In genomic region chr17:33972691-33973090, GRCm38 (mm10) we compare ENCODE assay signal across 10 mouse cellular contexts. TPM values are rescaled to one million over a fixed set of nuclear protein-coding genes. Genes with fewer than 3 reads are reported as not detected.
DNase-seq lines count a peak whose midpoint lies in the region; ATAC-seq lines count a peak whose summit lies in the region.
"Had no signal": no experiment of that assay in that cellular context is flagged by ENCODE, and none has a peak within 500 bp of the region (broad histone marks: within the 10 kb centered on the region; RNA-seq: fewer than 3 reads in every experiment).

No protein-coding gene starts in this region.

- no peak overlapping the region for H3K27ac ChIP-seq in heart, embryonic 13.5 days (replicated peaks)
- no peak overlapping the region for H3K27ac ChIP-seq in lung, embryonic 15.5 days
- H3K27ac ChIP-seq in forebrain, embryonic 14.5 days (ENCODE audit: low read depth, low read length) = no peak overlapping the region
- H3K27ac ChIP-seq: liver, embryonic 15.5 days had no signal

- peaks cover 46% of the 10 kb centered on the region for H3K27me3 ChIP-seq in heart, embryonic 13.5 days (replicated peaks)
- H3K27me3 ChIP-seq in lung, embryonic 15.5 days = peaks cover 19% of the 10 kb centered on the region
- peaks cover 3% of the 10 kb centered on the region for H3K27me3 ChIP-seq in forebrain, embryonic 14.5 days (replicated peaks; ENCODE audit: control insufficient read depth, insufficient read depth, low read length)

- H3K9me3 ChIP-seq in heart, embryonic 13.5 days = no peaks in the 10 kb centered on the region
- no peaks in the 10 kb centered on the region for H3K9me3 ChIP-seq in lung, embryonic 15.5 days
- no peaks in the 10 kb centered on the region for H3K9me3 ChIP-seq in forebrain, embryonic 14.5 days (replicated peaks; ENCODE audit: control insufficient read depth, low read length)
- H3K9me3 ChIP-seq: liver, embryonic 15.5 days had no signal

- no peak for ATAC-seq in heart, embryonic 13.5 days (ENCODE audit: extremely low read depth, insufficient number of reproducible peaks, low FRiP score, low TSS enrichment)
- ATAC-seq in lung, embryonic 15.5 days (ENCODE audit: borderline replicate concordance, extremely low read depth, low FRiP score, low TSS enrichment) = peak; percentile 65; the same call in 1 of the 2 replicates
- 0 out of 2 replicates have a peak, but pooled peaks have one; percentile 53 for ATAC-seq in megakaryocyte-erythroid progenitor cell, adult 5-6 weeks (replicated peaks; ENCODE audit: low FRiP score, low TSS enrichment, poor library complexity, severe bottlenecking)
- no peak for ATAC-seq in forebrain, embryonic 14.5 days

- intact Hi-C loops in heart, postnatal 36 days (cut with DNase I) = loop anchor here (1.0 kb wide), 1 partner anchor 1299 kb away; no protein-coding TSS in a partner anchor

- no peak for DNase-seq in heart, postnatal 36 days
- no peak for DNase-seq in lung, postnatal 14 days
- peak; percentile 71 for DNase-seq in adipocyte (ENCODE audit: low spot score)
- no peak for DNase-seq in forebrain, embryonic 14.5 days (ENCODE audit: low spot score)
- no peak for DNase-seq in urinary bladder, postnatal 36 days (ENCODE audit: low spot score in 2 of 2)
- DNase-seq: thymus, adult 18-20 months had no signal

- H3K4me1 ChIP-seq in heart, embryonic 13.5 days = peaks cover under 1% of the 10 kb centered on the region; the same call in 1 of the 2 replicates
- peaks cover under 1% of the 10 kb centered on the region for H3K4me1 ChIP-seq in lung, embryonic 15.5 days
- no peaks in the 10 kb centered on the region for H3K4me1 ChIP-seq in forebrain, embryonic 14.5 days (ENCODE audit: control insufficient read depth, insufficient read depth, low read length)

- H3K4me3 ChIP-seq in heart, embryonic 13.5 days = no peak overlapping the region
- no peak overlapping the region for H3K4me3 ChIP-seq in lung, embryonic 15.5 days
- no peak overlapping the region for H3K4me3 ChIP-seq in forebrain, embryonic 14.5 days (ENCODE audit: low read depth, low read length)
- H3K4me3 ChIP-seq: liver, embryonic 15.5 days had no signal

- WGBS in heart, embryonic 13.5 days = 9% methylated on average over 1 of the region's 1 CpGs
- WGBS in lung, embryonic 15.5 days = 4% methylated on average over 1 of the region's 1 CpGs
- WGBS in forebrain, embryonic 14.5 days = 5% methylated on average over 1 of the region's 1 CpGs

- 0 out of 2 replicates have a peak overlapping the region, but pooled peaks have one; percentile 9 for H3K4me2 ChIP-seq in heart, embryonic 13.5 days
- H3K4me2 ChIP-seq in lung, embryonic 15.5 days = no peak overlapping the region
- no peak overlapping the region for H3K4me2 ChIP-seq in forebrain, embryonic 14.5 days (ENCODE audit: low read length)
- H3K4me2 ChIP-seq: liver, embryonic 15.5 days had no signal

- no peak overlapping the region for H3K9ac ChIP-seq in heart, embryonic 13.5 days
- no peak overlapping the region for H3K9ac ChIP-seq in lung, embryonic 15.5 days
- no peak overlapping the region for H3K9ac ChIP-seq in forebrain, embryonic 14.5 days (ENCODE audit: low read length)
- H3K9ac ChIP-seq: liver, embryonic 15.5 days had no signal

- H3K36me3 ChIP-seq in heart, embryonic 13.5 days = no peaks in the 10 kb centered on the region
- no peaks in the 10 kb centered on the region for H3K36me3 ChIP-seq in lung, embryonic 15.5 days
- H3K36me3 ChIP-seq in forebrain, embryonic 14.5 days (ENCODE audit: control insufficient read depth, insufficient read depth, low read length) = no peaks in the 10 kb centered on the region
- H3K36me3 ChIP-seq: liver, embryonic 15.5 days had no signal

RNA-seq across cellular contexts. Expression of gene Rps18, which starts 16.9 kb away (rescaled TPM):
- polyA plus RNA-seq in heart, embryonic 13.5 days (2015; fragmentation: Nextera tagmentation; extraction: Ambion mirVana) = 923 and 1,093 TPM in 2 replicates
- total RNA-seq in heart, postnatal 36 days (2021) = 100 to 1,000 TPM; 411 to 417 TPM
- 1,650 and 1,822 TPM in 2 replicates for polyA plus RNA-seq in lung, embryonic 15.5 days (2015; fragmentation: Nextera tagmentation; extraction: Ambion mirVana)
- total RNA-seq in megakaryocyte-erythroid progenitor cell, adult 5-6 weeks (2014; fragmentation: Nextera tagmentation) = 6,055 and 6,432 TPM in 2 replicates
- 1,728 and 1,730 TPM in 2 replicates for total RNA-seq in megakaryocyte-erythroid progenitor cell, adult 5-6 weeks (2017)
- polyA plus RNA-seq in forebrain, embryonic 14.5 days (2014; fragmentation: Nextera tagmentation; extraction: Ambion mirVana) = 1,022 and 1,419 TPM in 2 replicates

RNA-seq across cellular contexts. Expression of gene Vps52, which starts 17.1 kb away (rescaled TPM):
- polyA plus RNA-seq in heart, embryonic 13.5 days (2015; fragmentation: Nextera tagmentation; extraction: Ambion mirVana) = 36.0 and 39.6 TPM in 2 replicates
- total RNA-seq in heart, postnatal 36 days (2021) = 10 to 100 TPM; 38.8 to 41.4 TPM
- 49.3 and 55.4 TPM in 2 replicates for polyA plus RNA-seq in lung, embryonic 15.5 days (2015; fragmentation: Nextera tagmentation; extraction: Ambion mirVana)
- 41.4 and 51.4 TPM in 2 replicates for total RNA-seq in megakaryocyte-erythroid progenitor cell, adult 5-6 weeks (2014; fragmentation: Nextera tagmentation)
- 17.4 and 26.2 TPM in 2 replicates for total RNA-seq in megakaryocyte-erythroid progenitor cell, adult 5-6 weeks (2017)
- polyA plus RNA-seq in forebrain, embryonic 14.5 days (2014; fragmentation: Nextera tagmentation; extraction: Ambion mirVana) = 41.6 and 50.4 TPM in 2 replicates

RNA-seq across cellular contexts. Expression of gene B3galt4, which starts 21.4 kb away (rescaled TPM):
- polyA plus RNA-seq in heart, embryonic 13.5 days (2015; fragmentation: Nextera tagmentation; extraction: Ambion mirVana) = 4.5 and 7.0 TPM in 2 replicates
- 1 to 10 TPM; 2.7 to 2.9 TPM for total RNA-seq in heart, postnatal 36 days (2021)
- 3.8 and 4.3 TPM in 2 replicates for polyA plus RNA-seq in lung, embryonic 15.5 days (2015; fragmentation: Nextera tagmentation; extraction: Ambion mirVana)
- total RNA-seq in megakaryocyte-erythroid progenitor cell, adult 5-6 weeks (2014; fragmentation: Nextera tagmentation) = 0.90 and 1.8 TPM in 2 replicates
- total RNA-seq in megakaryocyte-erythroid progenitor cell, adult 5-6 weeks (2017) = 2.7 TPM in 1 of 2 replicates, not detected in the other
- 6.0 and 6.7 TPM in 2 replicates for polyA plus RNA-seq in forebrain, embryonic 14.5 days (2014; fragmentation: Nextera tagmentation; extraction: Ambion mirVana)

RNA-seq across cellular contexts. Expression of gene H2-K1, which starts 27.5 kb away (rescaled TPM):
- polyA plus RNA-seq in heart, embryonic 13.5 days (2015; fragmentation: Nextera tagmentation; extraction: Ambion mirVana) = 23.4 and 32.0 TPM in 2 replicates
- 100 to 1,000 TPM in 1 of 2 experiments, 10 to 100 TPM in 1; 79.0 to 116 TPM for total RNA-seq in heart, postnatal 36 days (2021)
- 49.7 and 69.2 TPM in 2 replicates for polyA plus RNA-seq in lung, embryonic 15.5 days (2015; fragmentation: Nextera tagmentation; extraction: Ambion mirVana)
- 870 and 1,054 TPM in 2 replicates for total RNA-seq in megakaryocyte-erythroid progenitor cell, adult 5-6 weeks (2014; fragmentation: Nextera tagmentation)
- total RNA-seq in megakaryocyte-erythroid progenitor cell, adult 5-6 weeks (2017) = 664 and 816 TPM in 2 replicates
- polyA plus RNA-seq in forebrain, embryonic 14.5 days (2014; fragmentation: Nextera tagmentation; extraction: Ambion mirVana) = 11.6 and 14.2 TPM in 2 replicates

RNA-seq across cellular contexts. Expression of gene Wdr46, which starts 32.2 kb away (rescaled TPM):
- 20.5 and 20.6 TPM in 2 replicates for polyA plus RNA-seq in heart, embryonic 13.5 days (2015; fragmentation: Nextera tagmentation; extraction: Ambion mirVana)
- total RNA-seq in heart, postnatal 36 days (2021) = 10 to 100 TPM; 10.1 to 11.5 TPM
- 33.1 and 34.2 TPM in 2 replicates for polyA plus RNA-seq in lung, embryonic 15.5 days (2015; fragmentation: Nextera tagmentation; extraction: Ambion mirVana)
- 75.2 and 76.4 TPM in 2 replicates for total RNA-seq in megakaryocyte-erythroid progenitor cell, adult 5-6 weeks (2014; fragmentation: Nextera tagmentation)
- total RNA-seq in megakaryocyte-erythroid progenitor cell, adult 5-6 weeks (2017) = 78.8 and 105 TPM in 2 replicates
- polyA plus RNA-seq in forebrain, embryonic 14.5 days (2014; fragmentation: Nextera tagmentation; extraction: Ambion mirVana) = 10.5 and 14.6 TPM in 2 replicates

Comparison
In these comparisons a context has a peak if more than half of its experiments do, and no peak if none do; other contexts are left out.
1. ATAC-seq: peak in lung, embryonic 15.5 days (single experiment) and megakaryocyte-erythroid progenitor cell, adult 5-6 weeks (single experiment); none in heart, embryonic 13.5 days (single experiment) and forebrain, embryonic 14.5 days (single experiment).